8 mouse cellular contexts compared by ENCODE assay signal in genomic region chr1:59670641-59671168, GRCm38 (mm10). TPM values are rescaled to one million over a fixed set of nuclear protein-coding genes. Genes with fewer than 3 reads are reported as not detected.
DNase-seq lines count a peak whose midpoint lies in the region; ATAC-seq and TF ChIP-seq lines count a peak whose summit lies in the region.

Gene Sumo1, minus strand, starts transcription at chr1:59670834.

- DNase-seq in gastrocnemius, adult 8-10 months (ENCODE audit: low spot score in 2 of 2): peak; percentile 63 to 68
- peak; percentile 90 for DNase-seq in hindlimb bud, embryonic 11.5 days (ENCODE audit: extremely low spot score, low read depth, low spot score)
- DNase-seq in left cerebral cortex, adult 8-10 months (ENCODE audit: low spot score in 2 of 2): peak; percentile 81 to 82
- peak; percentile 93 to 94 for DNase-seq in right cerebral cortex, postnatal 10 days (ENCODE audit: low spot score in 2 of 2)
- DNase-seq in urinary bladder, postnatal 25 days (ENCODE audit: low spot score): peak; percentile 75

- peaks cover 24% of the 10 kb centered on the region for H3K36me3 ChIP-seq in megakaryocyte, embryonic 14.5 days (replicated peaks; ENCODE audit: low read length)

- no peaks in the 10 kb centered on the region for H3K27me3 ChIP-seq in megakaryocyte, embryonic 14.5 days (replicated peaks)

- H3K4me3 ChIP-seq in cortical plate, adult 2 months (ENCODE audit: insufficient read depth, low read length): peak within 1 kb of the TSS; percentile 68
- H3K4me3 ChIP-seq in megakaryocyte, embryonic 14.5 days (replicated peaks): peak within 1 kb of the TSS; percentile 98

- peak within 1 kb of the TSS; percentile 24 for H3K27ac ChIP-seq in cortical plate, adult 2 months (ENCODE audit: insufficient read depth, low read length)

- peaks cover 2% of the 10 kb centered on the region; the same call in 1 of the 2 replicates for H3K4me1 ChIP-seq in cortical plate, adult 2 months (ENCODE audit: control insufficient read depth, insufficient read depth, low read length)
- H3K4me1 ChIP-seq in megakaryocyte, embryonic 14.5 days: peaks cover 36% of the 10 kb centered on the region

- TF ChIP-seq POLR2A in cortical plate, adult 2 months (IDR thresholded peaks at IDR 0.05; ENCODE audit: extremely low read depth, insufficient read depth, low read length): peak; percentile 94

- no peak for TF ChIP-seq CTCF in cortical plate, adult 2 months (IDR thresholded peaks at IDR 0.05; ENCODE audit: extremely low read depth, insufficient read depth, low read length)

- peak; percentile 87 for ATAC-seq in activated CD4-positive, CD25-positive, alpha-beta regulatory T cell, adult 4 months

- no peaks in the 10 kb centered on the region for H3K9me3 ChIP-seq in megakaryocyte, embryonic 14.5 days

RNA-seq across cellular contexts. Expression of gene Sumo1, which starts in this region (rescaled TPM):
- 100 to 1,000 TPM; 504 to 528 TPM for polyA plus RNA-seq in activated CD4-positive, CD25-positive, alpha-beta regulatory T cell, adult 4 months (2017; shearing (Covaris generic))
- 113 and 116 TPM in 2 replicates for polyA plus RNA-seq in cortical plate, adult 2 months (2012; rRNA removed)
- 10 to 100 TPM; 59.4 to 67.8 (median 61.6) TPM for total RNA-seq in gastrocnemius, adult 8-10 months (2022)
- total RNA-seq in left cerebral cortex, adult 8-10 months (2022): 100 to 1,000 TPM; 108 to 122 (median 115) TPM
- 34.8 and 278 TPM in 2 replicates for polyA plus RNA-seq in megakaryocyte, embryonic 14.5 days (2012; ENCODE audit: insufficient read depth, low replicate concordance)

Comparison
In these comparisons a context has a peak if more than half of its experiments do, and no peak if none do; other contexts are left out.
1. Peak in every context shown above with its lines: DNase-seq, ATAC-seq, H3K4me3 ChIP-seq and H3K27ac ChIP-seq.